Mouse (Mus musculus) spleen, adult 2 months (tissue): ENCODE results near the gene Gm49721.
"Not testable (repeated sequence)": the region's sequence is repeated elsewhere in the genome, so short reads cannot be mapped to it uniquely, and the experiment has no call there.

Experiments used
- CTCF ChIP-seq: fragments of 200-500 bp; IDR thresholded peaks from 2 replicates; pipeline ENCODE4 v1.5.1; 2011; ENCODE audit warnings: mild to moderate bottlenecking, inconsistent platforms; ENCODE audit not compliant: insufficient read depth, insufficient read length, insufficient replicate concordance; ENCODE audit errors: extremely low read depth
- POLR2A ChIP-seq: fragments of 200-500 bp; IDR thresholded peaks from 2 replicates; pipeline ENCODE4 v1.6.1; 2011; ENCODE audit warnings: low read depth, low read length, inconsistent platforms

DNA sequence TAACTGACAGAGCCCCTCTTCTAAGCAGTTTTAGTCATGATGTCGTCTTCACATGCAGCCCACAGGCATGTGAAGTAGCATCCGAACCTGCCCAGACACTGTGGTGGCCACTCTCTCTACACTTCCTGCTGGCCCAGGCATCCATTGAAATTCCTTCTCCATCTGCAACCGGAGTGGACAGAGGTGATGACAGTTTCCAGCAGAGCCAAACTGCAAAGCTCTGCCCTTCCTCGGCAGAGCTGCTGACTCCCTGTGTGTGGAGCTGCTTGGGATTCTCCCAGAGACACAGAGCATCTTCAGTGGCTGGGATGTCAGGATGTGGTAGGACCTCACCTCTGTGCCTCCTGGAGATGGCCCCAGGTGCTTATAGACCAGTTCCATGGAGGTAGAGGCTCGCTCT is 105.8 kb downstream of the Gm49721 start:
- not testable (repeated sequence) for TF ChIP-seq CTCF, POLR2A
